Mouse (Mus musculus) hindbrain, embryonic 10.5 days (tissue): ENCODE results near the gene C9orf72. TPM values are rescaled to one million over a fixed set of nuclear protein-coding genes. Genes with fewer than 3 reads are reported as not detected.
"Not testable (repeated sequence)": the region's sequence is repeated elsewhere in the genome, so short reads cannot be mapped to it uniquely, and the experiment has no call there.

ENCODE experiments used
- DNase-seq: peaks from one replicate; pipeline ENCODE4 v3.0.0-alpha.2; 2017; ENCODE audit warnings: low spot score
- H3K27ac ChIP-seq: fragments of 300-500 bp; sonication (generic); 2 replicates; pipeline ENCODE4 v1.5.1; 2016; ENCODE audit warnings: mild to moderate bottlenecking, moderate library complexity
- H3K27me3 ChIP-seq: fragments of 300-500 bp; sonication (generic); 2 replicates; pipeline ENCODE4 v1.6.1; 2016; ENCODE audit warnings: mild to moderate bottlenecking; ENCODE audit not compliant: poor library complexity, insufficient read depth, severe bottlenecking
- H3K36me3 ChIP-seq: fragments of 300-500 bp; sonication (generic); 2 replicates; pipeline ENCODE4 v1.6.1; 2016; ENCODE audit warnings: mild to moderate bottlenecking, moderate library complexity
- H3K4me1 ChIP-seq: fragments of 300-500 bp; sonication (generic); replicated peaks from 2 replicates; pipeline ENCODE4 v1.6.1; 2016; ENCODE audit warnings: mild to moderate bottlenecking
- H3K4me3 ChIP-seq: fragments of 300-500 bp; sonication (generic); 2 replicates; pipeline ENCODE4 v1.5.1; 2016; ENCODE audit warnings: mild to moderate bottlenecking, moderate library complexity
- H3K9me3 ChIP-seq: fragments of 300-500 bp; sonication (generic); 2 replicates; pipeline ENCODE4 v1.6.1; 2016; ENCODE audit warnings: mild to moderate bottlenecking, moderate library complexity
- WGBS: fragments of 180-500 bp; shearing (Covaris S2); methylation state at CpG from one replicate; pipeline ENCODE4 v1.1.7; 2016; 5-methylcytosine and 5-hydroxymethylcytosine counted together
- polyA plus RNA-seq: library from polyadenylated mRNA; unstranded; fragments of >200 nt; fragmentation: Nextera tagmentation; extraction: Ambion mirVana; gene quantifications from 2 replicates; pipeline ENCODE4 v1.2.1, GENCODE M21; 2016

The C9orf72 gene
- polyA plus RNA-seq: 17.2 and 19.5 TPM in 2 replicates

GRCm38 (mm10) chr4:35225734-35226495 is at the start of gene C9orf72:
Gene C9orf72 (minus strand): TSS chr4:35226175.
- Histone ChIP-seq H3K27me3 (peaks cover 9% of the 10 kb centered on the region; the same call in 1 of the 2 replicates), H3K4me1 (peaks cover 6% of the 10 kb centered on the region), H3K27ac (peak within 1 kb of the TSS; percentile 88), H3K36me3 (no peaks in the 10 kb centered on the region), H3K9me3 (no peaks in the 10 kb centered on the region), H3K4me3 (peak within 1 kb of the TSS; percentile 95)
- peak; percentile 93 for DNase-seq
- under 1% methylated on average over 51 of the region's 51 CpGs for WGBS

GRCm38 (mm10) chr4:35259006-35259405 is 33.0 kb upstream of the C9orf72 start:
- Histone ChIP-seq H3K9me3 (no peaks in the 10 kb centered on the region), H3K4me1 (no peaks in the 10 kb centered on the region), H3K36me3 (no peaks in the 10 kb centered on the region), H3K27ac (no peak overlapping the region), H3K27me3 (no peaks in the 10 kb centered on the region), H3K4me3 (no peak overlapping the region)
- 86% methylated on average over 9 of the region's 9 CpGs for WGBS
- no peak for DNase-seq

GRCm38 (mm10) chr4:35244023-35244422 is 18.0 kb upstream of the C9orf72 start:
- Histone ChIP-seq H3K27me3 (no peaks in the 10 kb centered on the region), H3K36me3 (no peaks in the 10 kb centered on the region), H3K4me3 (no peak overlapping the region), H3K4me1 (no peaks in the 10 kb centered on the region), H3K27ac (no peak overlapping the region), H3K9me3 (no peaks in the 10 kb centered on the region)
- no peak for DNase-seq
- WGBS: 84% methylated on average over 1 of the region's 1 CpGs

GRCm38 (mm10) chr4:35241735-35242134 is 15.8 kb upstream of the C9orf72 start:
- no peaks in the 10 kb centered on the region for H3K4me1 ChIP-seq
- H3K9me3 ChIP-seq: no peaks in the 10 kb centered on the region
- H3K27ac ChIP-seq: no peak overlapping the region
- no peak for DNase-seq
- H3K36me3 ChIP-seq: no peaks in the 10 kb centered on the region
- H3K27me3 ChIP-seq: no peaks in the 10 kb centered on the region
- WGBS: 84% methylated on average over 2 of the region's 2 CpGs
- H3K4me3 ChIP-seq: no peak overlapping the region

GRCm38 (mm10) chr4:35238696-35239095 is 12.7 kb upstream of the C9orf72 start:
- Histone ChIP-seq H3K4me1 (no peaks in the 10 kb centered on the region), H3K27ac (no peak overlapping the region), H3K4me3 (no peak overlapping the region), H3K9me3 (no peaks in the 10 kb centered on the region), H3K27me3 (no peaks in the 10 kb centered on the region), H3K36me3 (no peaks in the 10 kb centered on the region)
- no peak for DNase-seq
- 85% methylated on average over 4 of the region's 4 CpGs for WGBS

GRCm38 (mm10) chr4:35238240-35238639 is 12.3 kb upstream of the C9orf72 start:
- not testable (repeated sequence) for H3K27me3 ChIP-seq

GRCm38 (mm10) chr4:35236313-35236712 is 10.3 kb upstream of the C9orf72 start:
- Histone ChIP-seq H3K27ac (no peak overlapping the region), H3K4me1 (no peaks in the 10 kb centered on the region), H3K4me3 (no peak overlapping the region), H3K36me3 (no peaks in the 10 kb centered on the region), H3K9me3 (no peaks in the 10 kb centered on the region), H3K27me3 (no peaks in the 10 kb centered on the region)
- WGBS: 96% methylated on average over 2 of the region's 2 CpGs
- no peak for DNase-seq

More at GRCm38 (mm10) chr4:35238240-35238639, 12.3 kb upstream of the C9orf72 start:
- 96% methylated on average over 3 of the region's 3 CpGs for WGBS
- DNase-seq, H3K9me3 ChIP-seq, H3K4me1 ChIP-seq, H3K27ac ChIP-seq, H3K4me3 ChIP-seq, H3K36me3 ChIP-seq: not testable (repeated sequence)

GRCm38 (mm10) chr4:35228260-35228659 is 2.3 kb upstream of the C9orf72 start:
- Histone ChIP-seq H3K4me1 (peaks cover 6% of the 10 kb centered on the region), H3K9me3 (no peaks in the 10 kb centered on the region), H3K27me3 (peaks cover 9% of the 10 kb centered on the region; the same call in 1 of the 2 replicates), H3K36me3 (no peaks in the 10 kb centered on the region), H3K4me3 (no peak overlapping the region), H3K27ac (no peak overlapping the region)
- DNase-seq: no peak
- WGBS: 73% methylated on average over 4 of the region's 4 CpGs

GRCm38 (mm10) chr4:35226496-35226992 is 569 bp upstream of the C9orf72 start:
- peak overlapping the region; percentile 95 for H3K4me3 ChIP-seq
- no peaks in the 10 kb centered on the region for H3K36me3 ChIP-seq
- peaks cover 9% of the 10 kb centered on the region; the same call in 1 of the 2 replicates for H3K27me3 ChIP-seq
- no peaks in the 10 kb centered on the region for H3K9me3 ChIP-seq
- no peak for DNase-seq
- H3K27ac ChIP-seq: peak overlapping the region; percentile 88
- H3K4me1 ChIP-seq: peaks cover 6% of the 10 kb centered on the region
- WGBS: 21% methylated on average over 9 of the region's 9 CpGs

GRCm38 (mm10) chr4:35225141-35225733 is 738 bp downstream of the C9orf72 start:
- Histone ChIP-seq H3K27ac (peak overlapping the region; percentile 88), H3K4me3 (peak overlapping the region; percentile 95), H3K27me3 (peaks cover 9% of the 10 kb centered on the region; the same call in 1 of the 2 replicates), H3K36me3 (no peaks in the 10 kb centered on the region), H3K9me3 (no peaks in the 10 kb centered on the region), H3K4me1 (peaks cover 6% of the 10 kb centered on the region)
- DNase-seq: no peak
- under 1% methylated on average over 40 of the region's 40 CpGs for WGBS

GRCm38 (mm10) chr4:35224101-35224500 is 1.9 kb downstream of the C9orf72 start:
- Histone ChIP-seq H3K27ac (no peak overlapping the region), H3K9me3 (no peaks in the 10 kb centered on the region), H3K4me3 (no peak overlapping the region), H3K4me1 (peaks cover 11% of the 10 kb centered on the region), H3K36me3 (no peaks in the 10 kb centered on the region), H3K27me3 (peaks cover 9% of the 10 kb centered on the region; the same call in 1 of the 2 replicates)
- 89% methylated on average over 4 of the region's 4 CpGs for WGBS
- DNase-seq: no peak

GRCm38 (mm10) chr4:35223376-35223988 is 2.5 kb downstream of the C9orf72 start:
- 90% methylated on average over 5 of the region's 5 CpGs for WGBS
- Histone ChIP-seq H3K36me3 (no peaks in the 10 kb centered on the region), H3K4me3 (no peak overlapping the region), H3K27me3 (peaks cover 9% of the 10 kb centered on the region; the same call in 1 of the 2 replicates), H3K4me1 (peaks cover 12% of the 10 kb centered on the region), H3K9me3 (no peaks in the 10 kb centered on the region), H3K27ac (no peak overlapping the region)
- DNase-seq: no peak

- Histone ChIP-seq H3K4me1 (peaks cover 12% of the 10 kb centered on the region), H3K36me3 (no peaks in the 10 kb centered on the region), H3K27me3 (peaks cover 9% of the 10 kb centered on the region; the same call in 1 of the 2 replicates), H3K9me3 (no peaks in the 10 kb centered on the region), H3K27ac (no peak overlapping the region), H3K4me3 (no peak overlapping the region)
- no peak for DNase-seq
- 40% methylated on average over 4 of the region's 4 CpGs for WGBS
These were observed 4.1 kb downstream of the C9orf72 start for GRCm38 (mm10) chr4:35221903-35222302.
